Mouse (Mus musculus): ENCODE results near the gene Luc7l3. TPM values are rescaled to one million over a fixed set of nuclear protein-coding genes. Genes with fewer than 3 reads are reported as not detected.

Gene Luc7l3
- 6.1 and 9.2 TPM in 2 replicates for polyA plus RNA-seq (2012; rRNA removed)

DNA sequence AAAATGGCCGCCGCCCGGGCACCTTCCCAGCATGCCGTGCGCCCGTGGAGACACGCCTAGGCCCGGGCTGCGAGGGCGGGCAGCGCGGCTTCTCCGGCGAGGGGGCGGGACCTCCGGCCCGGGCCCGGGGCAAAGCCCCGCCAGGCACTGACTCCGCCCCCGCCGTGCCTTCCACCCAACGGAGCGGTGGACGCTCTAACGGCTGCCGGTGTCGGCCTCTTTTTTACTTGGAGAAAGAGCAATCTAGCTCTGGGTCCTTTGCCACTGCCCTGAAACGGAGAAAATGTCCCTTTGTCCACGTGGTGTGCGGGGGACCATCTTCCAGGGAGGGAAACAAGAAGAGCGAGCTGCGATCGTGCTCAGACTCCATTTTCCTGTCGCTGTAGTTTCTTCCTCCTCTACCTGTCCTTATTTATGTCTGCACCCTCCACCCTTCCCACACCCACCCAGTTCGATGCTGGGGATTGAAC, at the start of gene Luc7l3:
Gene Luc7l3, minus strand, starts transcription at position 58 of the 470 bp plus-strand sequence.
- no peak for DNase-seq (ENCODE audit: low read depth, low spot score)
- 2% methylated on average over 36 of the region's 36 CpGs for WGBS

DNA sequence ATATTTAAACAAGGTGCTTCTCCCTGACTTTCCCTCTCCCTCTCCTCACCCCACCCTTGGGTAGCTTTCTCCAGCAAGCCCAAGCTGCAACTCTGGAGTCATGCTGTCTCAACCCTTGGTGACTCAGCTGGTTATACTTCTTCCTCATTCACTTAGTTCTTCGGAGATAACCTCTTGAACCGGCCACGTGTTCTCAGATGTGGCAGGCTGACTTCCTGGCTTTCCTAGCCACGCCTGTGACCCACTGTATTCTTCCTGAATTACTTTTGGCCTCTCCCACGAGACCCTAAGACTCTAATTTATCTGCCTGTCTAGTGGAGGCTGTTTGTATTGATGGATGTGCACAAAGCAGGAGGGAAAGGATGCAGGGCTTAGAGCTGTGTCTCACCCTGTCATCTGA, 49.0 kb upstream of the Luc7l3 start:
- 8% methylated on average over 5 of the region's 5 CpGs for WGBS
- peak; percentile 94 for DNase-seq (ENCODE audit: low read depth, low spot score)

DNA sequence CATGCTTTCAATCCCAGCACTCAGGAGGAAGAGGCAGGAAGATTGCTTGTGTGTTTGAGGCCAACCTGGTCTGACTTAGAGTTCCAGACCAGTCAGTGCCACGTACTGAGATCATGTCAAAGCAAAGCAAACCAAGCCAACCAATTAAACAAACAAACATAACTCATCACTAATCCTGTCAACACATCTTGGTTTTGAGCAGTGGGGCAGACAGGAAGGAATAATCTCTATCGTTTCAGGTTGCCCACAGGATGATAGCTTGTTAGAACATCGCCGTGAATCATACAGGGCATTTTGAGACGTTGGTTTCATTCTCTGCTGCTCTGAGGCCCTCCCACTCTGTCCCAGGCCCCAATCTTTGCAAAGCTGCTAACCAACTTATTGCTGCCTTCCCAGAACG, 48.2 kb upstream of the Luc7l3 start:
- 80% methylated on average over 6 of the region's 6 CpGs for WGBS
- DNase-seq (ENCODE audit: low read depth, low spot score) = no peak

DNA sequence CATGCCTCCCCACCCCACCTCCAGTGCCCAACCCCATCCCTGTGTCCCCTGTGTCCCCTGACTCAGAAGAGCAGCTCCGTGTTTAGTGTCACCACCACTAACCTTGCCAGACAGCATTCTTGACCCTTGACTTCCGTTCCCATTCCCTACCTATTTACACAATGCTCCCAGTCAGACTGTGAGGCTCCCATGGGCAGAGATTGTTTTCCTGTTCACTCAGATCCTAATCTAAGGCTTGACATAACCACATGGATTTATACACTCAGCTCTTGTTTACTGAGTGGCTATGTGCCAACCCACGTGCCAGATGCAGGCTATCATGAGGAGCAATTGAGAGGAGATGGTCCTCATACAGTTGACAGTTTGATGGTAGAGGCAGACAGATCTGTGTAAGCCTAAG, 43.6 kb upstream of the Luc7l3 start:
- DNase-seq (ENCODE audit: low read depth, low spot score) = no peak
- 19% methylated on average over 3 of the region's 3 CpGs for WGBS

DNA sequence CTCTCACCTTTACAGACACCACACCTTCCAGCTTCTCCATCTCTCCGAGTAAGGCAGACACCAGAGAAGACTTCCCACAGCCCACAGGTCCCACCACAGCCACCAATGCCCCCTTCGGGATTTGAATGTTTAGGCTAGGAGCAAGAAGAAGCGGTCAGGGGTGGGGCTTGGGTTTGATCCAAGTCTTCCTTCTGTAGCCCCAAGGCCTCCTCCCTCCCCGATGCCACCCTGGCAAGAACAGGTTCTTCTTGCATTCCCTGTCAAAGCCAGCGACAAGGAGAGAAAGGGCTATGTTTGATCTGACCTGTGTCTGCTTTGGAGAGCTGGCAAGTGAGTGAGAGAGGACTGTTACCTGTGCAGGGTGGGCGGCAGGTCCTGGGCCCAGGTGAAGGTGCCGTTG, 41.9 kb upstream of the Luc7l3 start:
- WGBS = 45% methylated on average over 7 of the region's 7 CpGs
- no peak for DNase-seq (ENCODE audit: low read depth, low spot score)

DNA sequence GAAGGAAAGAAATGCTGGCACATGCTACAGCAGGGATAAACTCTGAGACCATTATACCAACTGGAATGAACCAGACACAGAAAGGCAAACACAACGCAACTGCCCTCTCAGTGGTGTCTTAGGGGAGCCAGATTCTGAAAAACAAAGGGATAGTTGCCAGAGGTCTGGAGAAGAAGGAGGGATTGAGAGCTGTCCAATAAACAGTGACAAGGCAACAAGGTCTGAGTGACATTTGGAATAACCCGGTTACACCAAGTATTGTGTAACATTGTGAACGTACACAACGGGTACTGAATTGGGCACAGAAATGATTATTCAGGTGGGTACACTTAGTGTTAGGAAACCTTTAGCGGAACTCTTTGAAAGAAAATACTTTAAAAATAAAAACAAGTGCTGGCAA, 40.3 kb upstream of the Luc7l3 start:
- WGBS = 93% methylated on average over 5 of the region's 5 CpGs
- no peak for DNase-seq (ENCODE audit: low read depth, low spot score)

DNA sequence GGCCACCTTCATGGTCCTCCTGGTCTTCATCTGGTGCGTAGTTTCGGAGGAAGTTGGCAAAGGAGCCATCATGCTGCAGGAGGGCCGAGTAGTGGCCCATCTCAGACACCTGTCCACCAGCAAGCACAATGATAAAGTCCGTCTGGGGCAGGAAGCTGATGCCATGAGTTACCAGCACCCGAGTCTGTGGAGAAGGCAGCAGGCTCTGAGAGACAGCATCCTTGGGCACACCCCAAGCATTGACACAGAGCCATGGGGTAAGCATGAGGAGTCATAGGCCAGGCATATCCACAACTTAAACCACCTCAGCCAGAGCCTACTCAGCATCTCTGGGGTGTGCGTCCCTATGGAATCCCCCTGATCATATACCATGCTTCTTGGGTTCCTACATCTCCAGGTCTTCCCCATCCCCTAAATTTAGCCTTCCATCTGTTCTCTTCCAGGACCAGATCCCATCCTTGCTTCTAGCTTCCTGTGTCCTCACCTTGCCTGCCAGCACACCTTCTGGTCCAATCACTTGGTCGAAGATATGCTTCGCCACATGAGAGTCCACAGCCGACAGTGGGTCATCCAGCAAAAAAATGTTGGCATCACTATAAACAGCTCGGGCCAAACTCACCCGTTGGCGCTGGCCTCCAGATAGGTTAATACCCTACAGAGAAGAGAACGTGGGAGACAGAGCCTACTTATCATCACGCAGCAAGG, 39.5 kb upstream of the Luc7l3 start:
- no peak for DNase-seq (ENCODE audit: low read depth, low spot score)
- WGBS = 93% methylated on average over 14 of the region's 14 CpGs

DNA sequence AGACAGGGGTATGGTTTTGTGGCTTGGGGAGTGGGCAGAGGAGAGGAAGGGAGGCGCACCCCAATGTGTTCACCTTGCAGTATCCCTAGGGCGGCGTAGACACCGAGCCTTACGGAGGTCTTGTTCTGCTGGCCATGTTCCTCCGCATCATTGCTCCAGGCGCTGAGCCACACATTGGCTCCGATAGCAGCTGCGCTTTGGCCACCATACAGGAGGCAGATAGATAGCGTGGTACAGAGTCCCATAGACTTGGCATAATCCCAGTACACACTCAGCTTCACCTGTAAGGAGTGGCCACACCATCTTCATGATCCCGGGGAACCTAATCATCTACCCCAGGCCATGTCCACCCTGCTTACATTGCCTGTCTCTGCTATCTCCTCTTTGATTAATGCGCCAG, 37.4 kb upstream of the Luc7l3 start:
- no peak for DNase-seq (ENCODE audit: low read depth, low spot score)
- WGBS = 82% methylated on average over 12 of the region's 12 CpGs

DNA sequence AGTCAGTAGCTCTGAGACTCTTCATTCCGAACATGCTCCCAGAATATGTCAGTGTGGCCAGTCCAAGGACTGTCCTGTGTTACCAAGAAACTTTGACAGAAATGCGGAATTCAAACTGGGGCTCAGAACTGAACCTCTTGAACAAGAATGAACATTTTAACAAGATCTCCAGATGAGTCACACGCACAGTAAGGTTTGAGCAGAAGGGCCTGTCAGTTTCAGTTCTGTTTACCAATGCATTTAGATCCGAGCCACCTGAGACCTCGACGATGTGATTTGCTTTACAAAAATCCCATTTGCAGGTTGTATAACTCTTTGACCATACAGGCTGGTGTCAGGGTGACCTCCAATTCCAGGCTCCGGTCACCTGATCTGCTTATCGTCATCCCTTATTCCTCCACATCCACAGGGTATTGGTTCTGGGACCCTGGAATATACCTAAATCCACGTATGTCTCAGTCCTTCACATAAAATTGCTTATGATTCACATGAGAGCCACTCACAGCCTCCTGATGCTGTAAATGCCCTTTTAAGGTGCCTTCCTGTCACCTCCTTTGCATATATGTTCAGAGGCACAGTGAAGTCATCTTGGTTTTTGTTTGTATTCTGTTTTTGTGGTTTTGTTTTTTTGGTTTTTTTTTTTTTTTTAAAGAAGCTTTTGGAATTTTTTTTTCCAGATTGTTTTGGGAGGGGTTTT, 33.9 kb upstream of the Luc7l3 start:
- DNase-seq (ENCODE audit: low read depth, low spot score) = no peak
- WGBS = 81% methylated on average over 9 of the region's 9 CpGs

DNA sequence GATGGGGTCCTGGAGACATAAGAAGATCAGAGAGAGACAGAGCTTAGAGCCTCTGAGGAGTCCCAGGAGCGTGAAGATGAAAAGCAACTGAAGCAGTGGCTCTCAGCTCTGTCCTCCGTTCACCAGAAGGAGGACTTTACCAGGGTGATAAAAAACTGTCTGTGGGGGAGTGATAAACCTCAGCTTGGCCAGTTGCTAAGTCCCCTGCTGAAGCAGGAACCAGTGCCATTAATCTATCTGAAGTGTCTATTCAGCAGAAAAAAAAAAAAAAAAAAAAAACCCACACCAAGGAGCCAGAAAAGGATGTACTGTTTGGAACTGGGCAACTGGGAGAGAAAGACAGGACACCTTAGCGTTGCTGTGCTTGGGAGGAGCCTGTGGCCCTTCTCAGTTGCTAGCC, 29.3 kb upstream of the Luc7l3 start:
- WGBS = 55% methylated on average over 3 of the region's 3 CpGs
- no peak for DNase-seq (ENCODE audit: low read depth, low spot score)

DNA sequence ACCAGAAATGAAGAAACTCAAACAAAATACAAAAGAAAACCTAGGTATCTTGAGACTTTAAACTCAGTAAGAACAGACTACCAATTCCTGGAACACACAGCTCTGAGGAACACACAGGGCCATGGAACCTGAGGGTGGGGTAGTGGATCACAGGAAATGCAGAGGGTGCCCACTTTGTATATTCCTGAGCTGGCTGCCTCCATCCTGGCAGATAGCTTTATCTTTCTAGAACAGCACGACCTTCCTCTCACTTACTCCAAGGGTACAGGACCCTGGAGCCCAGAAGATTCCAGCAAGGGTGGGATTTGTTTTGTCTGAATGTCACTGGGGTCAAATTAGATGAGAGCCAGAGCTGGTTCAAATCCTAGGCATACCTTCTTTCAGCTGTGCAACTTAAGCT, 28.5 kb upstream of the Luc7l3 start:
- DNase-seq (ENCODE audit: low read depth, low spot score) = no peak
- 76% methylated on average over 1 of the region's 1 CpGs for WGBS

DNA sequence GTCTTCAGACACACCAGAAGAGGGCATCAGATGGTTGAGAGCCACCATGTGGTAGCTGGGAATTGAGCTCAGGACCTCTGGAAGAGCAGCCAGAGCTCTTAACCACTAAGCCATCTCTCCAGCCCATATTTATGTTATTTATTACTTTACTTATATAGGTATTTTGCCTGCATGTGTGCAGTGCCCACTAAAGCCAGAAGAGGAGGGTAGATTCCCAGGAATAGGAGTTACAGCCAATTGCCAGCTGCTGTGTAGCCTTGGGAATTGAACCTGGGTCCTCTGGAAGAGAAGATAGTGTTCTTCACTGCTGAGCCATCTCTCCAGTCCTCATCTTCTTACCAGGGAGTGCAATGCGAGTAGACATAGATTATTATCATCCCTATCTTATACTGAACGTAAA, 28.1 kb upstream of the Luc7l3 start:
- 88% methylated on average over 2 of the region's 2 CpGs for WGBS
- DNase-seq (ENCODE audit: low read depth, low spot score) = no peak

DNA sequence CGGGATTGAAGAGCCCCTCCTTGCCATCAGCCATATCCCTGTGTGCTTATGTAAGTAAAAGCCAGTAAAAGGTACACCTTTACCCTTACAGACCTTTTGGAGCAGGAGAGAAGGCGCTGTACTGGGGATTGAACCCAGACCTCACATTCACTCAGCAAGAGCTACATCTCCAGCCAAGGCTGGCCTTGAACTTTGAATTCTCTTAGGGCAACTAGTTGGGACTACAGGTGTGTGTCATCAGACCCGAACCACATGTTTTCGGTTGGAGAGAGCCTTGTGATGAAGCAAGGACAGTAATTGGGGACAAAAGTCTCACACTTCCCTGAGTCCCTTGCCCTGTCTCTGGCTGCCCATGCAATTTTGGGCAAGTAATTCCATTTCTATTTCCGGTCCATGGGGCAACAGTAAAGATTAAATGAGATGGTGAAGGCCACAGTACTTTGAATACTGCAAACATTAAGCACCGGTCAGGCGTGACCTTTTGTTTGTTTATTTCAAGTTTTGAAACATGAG, 25.3 kb upstream of the Luc7l3 start:
- no peak for DNase-seq (ENCODE audit: low read depth, low spot score)
- WGBS = 63% methylated on average over 7 of the region's 7 CpGs

DNA sequence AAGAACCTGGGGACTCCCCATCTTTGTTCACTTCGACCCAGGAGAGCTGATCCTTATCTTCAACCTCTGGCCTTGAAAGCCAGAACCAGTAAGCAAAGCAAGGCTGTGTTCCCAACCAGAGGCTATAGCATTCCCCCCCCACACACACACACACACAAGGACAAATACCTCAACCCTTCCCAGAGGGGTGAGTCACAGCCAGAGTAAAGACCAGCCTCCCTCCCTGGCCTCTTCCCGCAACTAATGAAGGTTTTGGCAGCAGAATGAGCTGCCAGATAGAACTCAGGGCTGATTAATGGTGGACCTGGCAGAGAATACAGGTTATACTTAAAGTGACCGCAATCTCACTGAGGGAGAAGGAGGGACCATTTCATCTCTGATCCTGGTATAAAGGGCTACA, 24.8 kb upstream of the Luc7l3 start:
- DNase-seq (ENCODE audit: low read depth, low spot score) = no peak
- 23% methylated on average over 3 of the region's 3 CpGs for WGBS

DNA sequence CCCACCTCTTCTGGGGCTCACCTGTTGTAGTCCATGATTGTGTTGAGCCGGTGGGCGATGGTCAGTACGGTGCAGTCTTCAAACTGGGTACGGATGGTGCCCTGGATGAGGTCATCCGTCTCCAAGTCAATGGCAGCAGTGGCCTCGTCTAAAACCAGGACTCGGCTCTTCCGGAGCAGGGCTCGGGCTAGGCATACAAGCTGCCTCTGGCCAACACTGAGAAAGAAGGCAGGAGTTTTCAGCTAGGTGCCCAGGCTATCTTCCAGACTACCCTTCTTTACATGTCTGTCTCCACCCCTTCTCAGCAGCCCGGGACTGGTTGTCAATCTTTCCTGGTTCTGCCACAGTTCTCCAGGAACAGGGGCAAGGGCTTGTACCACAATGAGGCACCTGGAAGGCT, 24.1 kb upstream of the Luc7l3 start:
- 76% methylated on average over 10 of the region's 10 CpGs for WGBS
- DNase-seq (ENCODE audit: low read depth, low spot score) = no peak

DNA sequence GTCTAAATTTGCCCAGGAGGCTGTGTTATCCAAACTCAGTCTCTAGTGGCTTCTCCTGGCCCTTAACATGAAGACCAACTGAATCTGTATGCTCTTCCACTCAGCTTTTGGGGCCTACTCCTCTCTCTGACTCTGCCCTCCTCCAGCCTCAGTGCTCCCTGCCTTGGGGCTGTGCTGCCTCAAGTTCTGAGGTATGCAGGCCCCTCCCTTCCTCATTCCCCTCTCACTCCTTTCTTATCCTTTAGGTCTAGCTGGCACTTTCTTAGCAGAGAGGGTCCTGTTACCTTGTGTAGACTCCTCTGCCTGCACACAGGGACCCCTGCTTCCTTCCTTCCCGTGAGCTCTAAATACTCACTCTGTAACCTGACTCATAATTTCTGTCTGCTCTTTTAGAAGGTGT, 22.7 kb upstream of the Luc7l3 start:
- 80% methylated on average over 1 of the region's 1 CpGs for WGBS
- DNase-seq (ENCODE audit: low read depth, low spot score) = no peak

DNA sequence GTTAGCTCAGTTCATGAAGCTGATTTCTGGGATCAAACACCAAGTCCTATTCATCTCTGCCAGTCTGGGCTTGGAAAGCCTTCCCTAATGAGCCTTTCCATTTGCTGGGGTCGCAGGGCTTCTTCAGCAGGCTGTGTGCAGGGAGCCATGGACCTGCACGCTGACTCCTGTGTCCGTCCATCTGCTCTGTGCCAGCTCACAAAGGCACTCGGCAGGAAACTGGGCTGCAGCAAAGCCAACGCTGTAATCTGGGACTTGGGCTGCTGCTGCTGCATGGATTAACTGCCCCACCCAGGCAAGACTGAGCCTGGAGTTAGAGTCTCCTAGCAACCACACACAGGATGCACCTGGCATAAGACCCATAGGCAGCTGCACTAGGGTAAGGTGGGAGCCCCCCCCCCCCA, 22.2 kb upstream of the Luc7l3 start:
- 66% methylated on average over 5 of the region's 5 CpGs for WGBS
- no peak for DNase-seq (ENCODE audit: low read depth, low spot score)

DNA sequence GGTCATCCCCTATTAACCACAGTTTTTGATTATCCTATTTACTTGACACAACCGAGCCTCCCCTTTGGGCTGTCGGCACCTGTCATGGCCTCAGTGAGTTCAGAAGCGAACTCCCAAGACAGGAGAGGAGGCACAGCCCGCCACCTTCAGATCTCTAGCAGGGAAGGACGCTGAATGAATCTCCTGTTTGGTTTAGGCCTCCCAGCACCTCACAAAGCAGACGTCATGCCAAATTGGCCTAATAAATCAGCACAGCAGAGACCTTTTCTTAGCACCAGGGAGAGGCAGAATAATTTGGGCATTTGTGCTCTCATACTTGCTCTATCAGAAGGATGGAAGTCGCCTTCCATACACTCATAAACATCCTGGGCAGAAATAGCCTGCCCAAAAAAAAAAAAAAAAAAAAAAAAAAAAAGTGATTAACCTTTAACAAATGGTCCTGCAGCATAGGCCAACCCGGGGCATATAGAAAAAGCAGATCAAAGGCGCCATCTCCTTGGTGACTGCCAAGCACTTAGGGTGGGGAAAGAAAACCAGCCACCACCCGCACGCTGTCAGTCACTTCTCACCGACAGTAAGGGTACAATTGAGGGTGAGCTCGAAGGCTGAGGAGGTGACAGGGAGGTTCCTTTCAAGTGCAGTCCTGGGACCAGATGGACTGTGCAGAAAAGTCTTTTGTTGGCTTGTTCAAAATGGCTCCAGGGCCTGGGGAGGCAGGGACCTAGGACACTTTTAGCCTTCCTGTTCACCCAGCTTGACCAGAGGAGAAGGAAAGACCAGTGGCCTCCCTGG, 20.5 kb upstream of the Luc7l3 start:
- no peak for DNase-seq (ENCODE audit: low read depth, low spot score)
- 21% methylated on average over 13 of the region's 13 CpGs for WGBS

DNA sequence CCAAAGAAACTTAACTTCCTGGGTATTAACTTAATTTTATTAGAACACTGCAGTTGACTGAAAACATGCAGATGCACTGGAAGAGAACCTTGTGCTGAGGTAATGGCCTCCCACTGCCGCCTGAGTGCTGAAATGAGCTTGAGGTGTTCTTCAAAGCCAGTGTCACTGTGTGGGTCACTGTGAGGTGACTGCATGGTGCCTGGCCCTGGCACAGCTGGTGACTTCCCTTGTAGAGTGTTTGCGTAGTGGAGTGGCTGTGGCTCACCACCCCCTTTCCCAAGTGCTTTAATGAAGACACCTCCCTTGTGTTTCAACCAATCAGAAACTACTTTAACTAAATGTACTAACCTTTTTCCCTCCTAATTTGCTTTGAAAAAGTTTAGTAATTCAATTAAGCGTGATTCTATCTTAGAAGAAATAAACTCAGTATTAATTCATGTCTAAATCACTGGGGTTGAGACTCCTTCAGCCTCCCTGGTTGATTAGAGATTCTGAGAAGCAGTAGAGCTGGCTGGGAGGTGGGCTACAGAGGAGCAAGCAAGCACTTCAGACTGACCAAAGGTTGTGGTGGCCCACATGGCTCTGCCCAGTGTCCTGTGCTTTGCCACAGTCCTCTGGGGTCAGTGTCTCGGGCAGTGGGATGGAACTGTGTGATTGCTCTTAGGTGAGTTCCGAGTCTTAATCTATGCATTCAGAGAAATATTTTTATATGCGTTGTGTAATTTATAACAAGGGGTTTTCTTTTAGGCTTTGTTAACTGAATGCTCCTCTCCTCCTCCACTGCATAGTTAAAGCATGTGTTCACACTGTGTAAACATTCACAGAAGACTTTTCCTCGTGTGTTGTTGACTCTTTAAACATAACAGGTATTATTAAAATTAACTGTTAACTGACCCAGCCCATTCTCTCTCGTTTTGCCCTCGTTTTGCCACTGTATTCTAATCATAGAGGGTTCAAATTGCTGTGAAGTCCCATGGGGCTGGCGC, 19.5 kb upstream of the Luc7l3 start:
- 30% methylated on average over 10 of the region's 10 CpGs for WGBS

More for the DNA sequence above, 19.5 kb upstream of the Luc7l3 start:
- DNase-seq (ENCODE audit: low read depth, low spot score) = no peak

All from large intestine, adult 2 months (tissue).